In the genomic region with DNA sequence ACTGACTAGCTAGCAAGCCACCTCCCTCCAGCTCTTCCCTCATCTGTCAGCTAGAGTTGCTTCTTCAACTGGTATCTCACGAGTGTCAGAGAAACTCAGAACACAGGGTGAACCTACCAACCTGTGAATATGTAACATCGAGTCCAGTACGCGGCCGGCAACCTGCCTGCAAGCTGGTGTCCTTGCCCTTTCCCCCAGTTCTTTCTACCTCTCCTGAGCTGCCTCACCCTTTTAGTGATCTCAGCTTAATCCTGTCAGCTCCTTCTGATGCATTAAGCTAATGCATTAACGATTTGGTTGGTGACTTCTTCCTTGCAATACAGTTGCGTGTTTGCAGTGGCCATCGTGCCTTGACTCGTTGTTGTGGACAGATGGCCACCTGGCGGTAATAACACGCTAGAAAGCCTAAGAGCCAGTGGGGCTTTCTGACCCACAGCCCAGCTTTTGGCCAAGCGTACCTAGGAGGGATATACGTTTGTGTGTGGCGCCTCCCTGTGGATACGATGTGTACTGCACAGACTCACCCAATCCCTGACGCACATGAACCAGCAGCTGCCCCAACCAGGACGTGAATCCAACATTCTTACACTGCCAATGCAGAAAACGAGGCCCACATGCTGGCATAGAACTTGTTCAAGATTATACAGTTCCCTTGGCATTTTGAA, we compare ENCODE assay signal across 7 mouse cellular contexts. TPM values are rescaled to one million over a fixed set of nuclear protein-coding genes. Genes with fewer than 3 reads are reported as not detected.
DNase-seq lines count a peak whose midpoint lies in the region; ATAC-seq lines count a peak whose summit lies in the region.

No protein-coding gene starts in this region.

- intact Hi-C loops in left cerebral cortex, postnatal 25 days (cut with DNase I) = loop anchor here (2.0 to 10.0 kb wide), 4 partner anchors 101 to 1631 kb away; no protein-coding TSS in a partner anchor

- WGBS in intestine, embryonic 16.5 days = 23% methylated on average over 18 of the region's 18 CpGs
- WGBS in midbrain, embryonic 15.5 days = 20% methylated on average over 18 of the region's 18 CpGs

- no peaks in the 10 kb centered on the region for H3K27me3 ChIP-seq in intestine, embryonic 16.5 days (replicated peaks; ENCODE audit: control insufficient read depth, insufficient read depth, low read length)
- no peaks in the 10 kb centered on the region for H3K27me3 ChIP-seq in midbrain, embryonic 15.5 days (replicated peaks)

- H3K36me3 ChIP-seq in intestine, embryonic 16.5 days (ENCODE audit: control insufficient read depth, insufficient read depth, low read length) = no peaks in the 10 kb centered on the region
- no peaks in the 10 kb centered on the region for H3K36me3 ChIP-seq in midbrain, embryonic 15.5 days (replicated peaks)

- DNase-seq in cerebellum, postnatal 36 days = peak; percentile 91 to 95
- DNase-seq in gastrocnemius, adult 8-10 months (ENCODE audit: low spot score in 2 of 2) = peak; percentile 26 to 41
- DNase-seq in left cerebral cortex, postnatal 25 days (ENCODE audit: low spot score in 2 of 2) = peak; percentile 91 to 93
- DNase-seq in spleen, postnatal 10 days (ENCODE audit: low spot score in 2 of 2) = peak; percentile 50 to 80

- no peak overlapping the region for H3K27ac ChIP-seq in intestine, embryonic 16.5 days (ENCODE audit: low read length)
- no peak overlapping the region for H3K27ac ChIP-seq in midbrain, embryonic 15.5 days

- ATAC-seq in activated CD4-positive, CD25-positive, alpha-beta regulatory T cell, adult 4 months = peak; percentile 83
- ATAC-seq in intestine, embryonic 16.5 days = peak; percentile 38; the same call in 1 of the 2 replicates
- ATAC-seq in midbrain, embryonic 15.5 days (replicated peaks) = peak; percentile 81

- H3K9ac ChIP-seq in intestine, embryonic 16.5 days (ENCODE audit: low read depth, low read length) = no peak overlapping the region
- H3K9ac ChIP-seq in midbrain, embryonic 15.5 days = no peak overlapping the region

- no peaks in the 10 kb centered on the region for H3K4me1 ChIP-seq in intestine, embryonic 16.5 days (ENCODE audit: control insufficient read depth, insufficient read depth, low read length)
- H3K4me1 ChIP-seq in midbrain, embryonic 15.5 days = peaks cover 12% of the 10 kb centered on the region; the same call in 1 of the 2 replicates

- H3K4me3 ChIP-seq in intestine, embryonic 16.5 days (ENCODE audit: low read length) = no peak overlapping the region
- H3K4me3 ChIP-seq in midbrain, embryonic 15.5 days = no peak overlapping the region

- no peaks in the 10 kb centered on the region for H3K9me3 ChIP-seq in intestine, embryonic 16.5 days (ENCODE audit: control insufficient read depth, low read length)
- no peaks in the 10 kb centered on the region for H3K9me3 ChIP-seq in midbrain, embryonic 15.5 days

- no peak overlapping the region for H3K4me2 ChIP-seq in intestine, embryonic 16.5 days (ENCODE audit: low read depth, low read length)
- H3K4me2 ChIP-seq in midbrain, embryonic 15.5 days = peak overlapping the region; percentile 20; the same call in 1 of the 2 replicates

RNA-seq across cellular contexts. Expression of gene Mrps11, which starts 16.8 kb away (rescaled TPM):
- polyA plus RNA-seq in activated CD4-positive, CD25-positive, alpha-beta regulatory T cell, adult 4 months (2017; shearing (Covaris generic)) = 10 to 100 TPM; 61.1 TPM
- total RNA-seq in gastrocnemius, adult 8-10 months (2022) = 10 to 100 TPM; 26.4 to 34.9 (median 30.2) TPM
- polyA plus RNA-seq in intestine, embryonic 16.5 days (2015; fragmentation: Nextera tagmentation; extraction: Ambion mirVana) = 57.1 and 66.9 TPM in 2 replicates
- 10 to 100 TPM; 33.3 to 38.5 TPM for total RNA-seq in left cerebral cortex, postnatal 25 days (2021)
- polyA plus RNA-seq in midbrain, embryonic 15.5 days (2015; fragmentation: Nextera tagmentation; extraction: Ambion mirVana) = 64.6 and 70.1 TPM in 2 replicates

RNA-seq across cellular contexts. Expression of gene Mrpl46, which starts 17.2 kb away (rescaled TPM):
- 10 to 100 TPM; 70.4 to 78.9 TPM for polyA plus RNA-seq in activated CD4-positive, CD25-positive, alpha-beta regulatory T cell, adult 4 months (2017; shearing (Covaris generic))
- total RNA-seq in gastrocnemius, adult 8-10 months (2022) = 10 to 100 TPM; 25.3 to 29.7 (median 26.6) TPM
- 84.9 and 90.5 TPM in 2 replicates for polyA plus RNA-seq in intestine, embryonic 16.5 days (2015; fragmentation: Nextera tagmentation; extraction: Ambion mirVana)
- total RNA-seq in left cerebral cortex, postnatal 25 days (2021) = 10 to 100 TPM; 31.6 to 36.7 TPM
- polyA plus RNA-seq in midbrain, embryonic 15.5 days (2015; fragmentation: Nextera tagmentation; extraction: Ambion mirVana) = 49.8 and 56.3 TPM in 2 replicates

RNA-seq across cellular contexts. Expression of gene Ntrk3, which starts 28.3 kb away (rescaled TPM):
- 10 to 100 TPM in 1 of 2 experiments, 1 to 10 TPM in 1; 10.0 to 10.3 TPM for polyA plus RNA-seq in activated CD4-positive, CD25-positive, alpha-beta regulatory T cell, adult 4 months (2017; shearing (Covaris generic))
- 1 to 10 TPM in 1 of 4 experiments, under 1 TPM in 3; 0.46 to 1.3 (median 0.93) TPM for total RNA-seq in gastrocnemius, adult 8-10 months (2022)
- 2.1 and 3.2 TPM in 2 replicates for polyA plus RNA-seq in intestine, embryonic 16.5 days (2015; fragmentation: Nextera tagmentation; extraction: Ambion mirVana)
- 100 to 1,000 TPM; 149 to 159 TPM for total RNA-seq in left cerebral cortex, postnatal 25 days (2021)
- polyA plus RNA-seq in midbrain, embryonic 15.5 days (2015; fragmentation: Nextera tagmentation; extraction: Ambion mirVana) = 22.4 and 25.3 TPM in 2 replicates

Comparison
In these comparisons a context has a peak if more than half of its experiments do, and no peak if none do; other contexts are left out.
1. DNase-seq: peak in every context shown above with its lines; median percentile 93 in cerebellum, postnatal 36 days; 92 in left cerebral cortex, postnatal 25 days; 65 in spleen, postnatal 10 days; 34 in gastrocnemius, adult 8-10 months.